Mouse (Mus musculus) layer of hippocampus, adult 11-12 months (tissue): ENCODE measurements around the gene Gm11009.
"Not testable (repeated sequence)": the region's sequence is repeated elsewhere in the genome, so short reads cannot be mapped to it uniquely, and the experiment has no call there.

Source experiments
- DNase-seq: peaks from one replicate; pipeline ENCODE4 v3.0.0; 2022; ENCODE audit warnings: low spot score

The Gm11009 gene

DNA sequence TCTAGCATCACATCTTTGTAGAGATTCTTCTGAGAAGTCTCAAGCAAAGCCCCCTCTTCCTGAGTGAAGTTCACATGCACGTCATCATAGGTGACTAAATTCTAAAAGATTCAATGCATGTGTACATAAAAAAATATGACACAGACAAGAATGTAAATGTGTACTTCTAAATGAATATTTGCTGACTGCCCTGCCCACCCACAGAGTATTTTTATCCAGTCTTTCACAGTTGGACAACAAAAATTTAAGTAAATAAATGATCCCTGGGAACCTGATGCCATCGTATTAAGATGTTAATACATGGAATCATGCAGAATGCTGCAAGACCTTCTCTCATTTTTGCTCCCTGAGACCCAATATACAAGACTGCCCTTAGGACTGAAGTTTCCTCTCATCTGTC lies at the start of gene Gm11009:
TSS of gene Gm11009 (minus strand) at position 101 of the 400 bp plus-strand sequence.
- DNase-seq, result not testable (repeated sequence)
